Mouse (Mus musculus) intestine, embryonic 15.5 days (tissue): Measurements from ENCODE around the gene Smg9. TPM values are rescaled to one million over a fixed set of nuclear protein-coding genes. Genes with fewer than 3 reads are reported as not detected.
A peak's percentile ranks its signal among the peaks of the same experiment; 100 is the strongest.

Source experiments
- ATAC-seq: fragments of 200-750 bp; cut with Nextera tagmentation; 2 replicates; pipeline ENCODE4 v1.8.0; 2017; ENCODE audit warnings: moderate TSS enrichment, moderate library complexity
- H3K27ac ChIP-seq: fragments of 300-500 bp; sonication (generic); 2 replicates; pipeline ENCODE4 v1.5.1; 2015; ENCODE audit warnings: mild to moderate bottlenecking, inconsistent platforms
- H3K27me3 ChIP-seq: fragments of 300-500 bp; sonication (generic); replicated peaks from 2 replicates; pipeline ENCODE4 v1.6.1; 2015; ENCODE audit warnings: inconsistent platforms
- H3K36me3 ChIP-seq: fragments of 300-500 bp; sonication (generic); 2 replicates; pipeline ENCODE4 v1.6.1; 2015; ENCODE audit warnings: inconsistent platforms
- H3K4me1 ChIP-seq: fragments of 300-500 bp; sonication (generic); replicated peaks from 2 replicates; pipeline ENCODE4 v1.6.1; 2015; ENCODE audit warnings: inconsistent platforms
- H3K4me2 ChIP-seq: fragments of 300-500 bp; sonication (generic); replicated peaks from 2 replicates; pipeline ENCODE4 v1.6.1; 2015; ENCODE audit warnings: mild to moderate bottlenecking, inconsistent platforms
- H3K4me3 ChIP-seq: fragments of 300-500 bp; sonication (generic); replicated peaks from 2 replicates; pipeline ENCODE4 v1.5.1; 2015; ENCODE audit warnings: inconsistent platforms
- H3K9ac ChIP-seq: fragments of 300-500 bp; sonication (generic); 2 replicates; pipeline ENCODE4 v1.6.1; 2015; ENCODE audit warnings: inconsistent platforms
- H3K9me3 ChIP-seq: fragments of 300-500 bp; sonication (generic); 2 replicates; pipeline ENCODE4 v1.6.1; 2016; ENCODE audit warnings: inconsistent platforms
- WGBS: fragments of 180-500 bp; shearing (Covaris S2); methylation state at CpG from one replicate; pipeline ENCODE4 v1.1.7; 2015; 5-methylcytosine and 5-hydroxymethylcytosine counted together
- polyA plus RNA-seq: library from polyadenylated mRNA; unstranded; fragments of >200 nt; fragmentation: Nextera tagmentation; extraction: Ambion mirVana; gene quantifications from 2 replicates; pipeline ENCODE4 v1.2.1, GENCODE M21; 2015

Smg9 gene
- polyA plus RNA-seq, 1 experiment from 2014 or later: 19.6 TPM

DNA sequence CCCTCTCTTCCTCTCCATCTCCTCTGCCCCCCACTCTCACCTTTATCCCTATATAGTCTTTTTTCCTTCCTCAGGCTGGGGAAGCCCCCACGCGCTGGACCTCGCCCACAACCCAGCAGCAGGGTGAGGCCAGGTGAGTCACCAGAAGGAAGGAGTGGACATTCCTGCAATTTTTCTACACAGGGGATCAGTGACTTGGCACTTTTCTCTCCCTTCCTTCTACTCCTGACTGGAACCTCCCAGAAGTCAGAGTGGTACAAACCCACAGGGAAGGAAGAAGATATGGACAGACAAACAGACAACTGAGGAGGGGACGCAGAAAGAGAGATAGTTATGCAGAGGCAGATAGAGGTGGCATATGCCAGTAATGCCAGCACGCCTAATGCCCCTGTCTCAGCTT, 60.0 kb downstream of the Smg9 start:
- 60% methylated on average over 5 of the region's 5 CpGs for WGBS
- ATAC-seq: peak; percentile 50
- peaks cover 19% of the 10 kb centered on the region for H3K4me1 ChIP-seq
- H3K9ac ChIP-seq: no peak overlapping the region
- H3K36me3 ChIP-seq: no peaks in the 10 kb centered on the region
- no peak overlapping the region for H3K4me2 ChIP-seq
- H3K27me3 ChIP-seq: no peaks in the 10 kb centered on the region
- no peak overlapping the region for H3K4me3 ChIP-seq
- 0 out of 2 replicates have a peak overlapping the region, but pooled peaks have one; percentile 6 for H3K27ac ChIP-seq
- no peaks in the 10 kb centered on the region for H3K9me3 ChIP-seq

- Histone ChIP-seq H3K27me3 (no peaks in the 10 kb centered on the region), H3K9ac (no peak overlapping the region), H3K36me3 (no peaks in the 10 kb centered on the region), H3K4me1 (peaks cover 19% of the 10 kb centered on the region), H3K9me3 (no peaks in the 10 kb centered on the region), H3K27ac (0 out of 2 replicates have a peak overlapping the region, but pooled peaks have one; percentile 6), H3K4me3 (no peak overlapping the region), H3K4me2 (no peak overlapping the region)
- WGBS: 47% methylated on average over 3 of the region's 3 CpGs
- peak; percentile 62 for ATAC-seq
Measured at GRCm38 (mm10) chr7:24459843-24460242, 60.4 kb downstream of the Smg9 start.

- H3K27ac ChIP-seq: 0 out of 2 replicates have a peak overlapping the region, but pooled peaks have one; percentile 28
- peaks cover 19% of the 10 kb centered on the region for H3K4me1 ChIP-seq
- peak overlapping the region; percentile 75; the same call in 1 of the 2 replicates for H3K4me2 ChIP-seq
- peak; percentile 27; the same call in 1 of the 2 replicates for ATAC-seq
- H3K27me3 ChIP-seq: no peaks in the 10 kb centered on the region
- H3K4me3 ChIP-seq: no peak overlapping the region
- H3K9me3 ChIP-seq: no peaks in the 10 kb centered on the region
- no peaks in the 10 kb centered on the region for H3K36me3 ChIP-seq
- no peak overlapping the region for H3K9ac ChIP-seq
- WGBS: 36% methylated on average over 14 of the region's 14 CpGs
Measured at GRCm38 (mm10) chr7:24461376-24462051, 62.1 kb downstream of the Smg9 start.

- Histone ChIP-seq H3K4me2 (peak within 1 kb of the TSS; percentile 75), H3K27ac (peak within 1 kb of the TSS; percentile 61), H3K4me3 (peak within 1 kb of the TSS; percentile 39), H3K9me3 (no peaks in the 10 kb centered on the region), H3K27me3 (no peaks in the 10 kb centered on the region), H3K9ac (peak within 1 kb of the TSS; percentile 18), H3K36me3 (no peaks in the 10 kb centered on the region), H3K4me1 (peaks cover 19% of the 10 kb centered on the region)
- ATAC-seq: peak; percentile 74
- 2% methylated on average over 27 of the region's 27 CpGs for WGBS
Measured at GRCm38 (mm10) chr7:24462388-24463319, 63.2 kb downstream of the Smg9 start, which contains the start of gene Plaur. Plaur (plus strand) TSS chr7:24462484.

DNA sequence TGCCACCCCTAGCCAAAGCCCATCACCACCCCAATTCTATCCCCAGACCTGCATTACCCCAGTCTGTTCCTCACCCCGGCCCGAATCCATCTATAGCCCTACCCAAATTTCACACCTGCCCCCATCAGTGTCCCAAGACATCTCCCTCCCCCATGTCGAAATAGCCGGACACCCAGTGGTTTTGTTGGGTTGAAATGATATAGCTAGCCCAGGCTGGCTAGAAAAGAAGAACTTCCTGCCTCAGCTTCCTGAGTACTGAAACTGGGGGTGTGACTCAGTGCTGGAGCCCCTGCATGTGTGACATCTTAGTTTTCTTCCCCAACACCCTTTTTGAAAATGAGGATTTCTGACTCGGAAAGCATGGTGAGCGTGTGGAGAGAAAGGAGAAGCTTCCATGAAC, 67.4 kb downstream of the Smg9 start:
- peaks cover 7% of the 10 kb centered on the region; the same call in 1 of the 2 replicates for H3K36me3 ChIP-seq
- ATAC-seq: no peak
- 93% methylated on average over 6 of the region's 6 CpGs for WGBS

GRCm38 (mm10) chr7:24467886-24468285, 68.5 kb downstream of the Smg9 start:
- Histone ChIP-seq H3K9me3 (no peaks in the 10 kb centered on the region), H3K27ac (no peak overlapping the region), H3K9ac (no peak overlapping the region), H3K36me3 (peaks cover 9% of the 10 kb centered on the region; the same call in 1 of the 2 replicates), H3K4me2 (no peak overlapping the region), H3K27me3 (no peaks in the 10 kb centered on the region), H3K4me3 (no peak overlapping the region), H3K4me1 (no peaks in the 10 kb centered on the region)
- ATAC-seq: no peak
- 76% methylated on average over 5 of the region's 5 CpGs for WGBS

More for the DNA sequence above, 67.4 kb downstream of the Smg9 start:
- Histone ChIP-seq H3K9ac (no peak overlapping the region), H3K27ac (no peak overlapping the region), H3K4me1 (peaks cover 6% of the 10 kb centered on the region), H3K4me2 (no peak overlapping the region), H3K27me3 (no peaks in the 10 kb centered on the region), H3K4me3 (no peak overlapping the region), H3K9me3 (no peaks in the 10 kb centered on the region)

DNA sequence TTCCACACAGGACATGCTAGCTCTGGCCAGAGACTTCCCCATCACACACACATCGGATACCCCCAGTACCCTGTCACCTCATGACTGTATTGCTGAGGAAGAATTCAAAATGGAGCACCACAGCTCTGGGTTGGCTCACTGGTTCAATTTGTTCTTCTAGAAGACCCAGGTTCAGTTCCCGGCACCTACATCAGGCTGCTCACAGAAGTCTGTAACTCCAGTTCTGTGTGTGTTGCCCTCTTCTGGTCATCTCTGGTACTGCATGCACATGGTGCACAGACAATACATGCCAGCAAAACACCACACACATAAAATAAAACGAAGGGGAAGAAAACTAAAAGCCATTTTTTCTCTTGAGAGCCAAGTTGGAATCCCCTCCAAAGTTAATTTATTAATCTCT, 69.7 kb downstream of the Smg9 start:
- WGBS: 86% methylated on average over 3 of the region's 3 CpGs
- ATAC-seq: no peak

DNA sequence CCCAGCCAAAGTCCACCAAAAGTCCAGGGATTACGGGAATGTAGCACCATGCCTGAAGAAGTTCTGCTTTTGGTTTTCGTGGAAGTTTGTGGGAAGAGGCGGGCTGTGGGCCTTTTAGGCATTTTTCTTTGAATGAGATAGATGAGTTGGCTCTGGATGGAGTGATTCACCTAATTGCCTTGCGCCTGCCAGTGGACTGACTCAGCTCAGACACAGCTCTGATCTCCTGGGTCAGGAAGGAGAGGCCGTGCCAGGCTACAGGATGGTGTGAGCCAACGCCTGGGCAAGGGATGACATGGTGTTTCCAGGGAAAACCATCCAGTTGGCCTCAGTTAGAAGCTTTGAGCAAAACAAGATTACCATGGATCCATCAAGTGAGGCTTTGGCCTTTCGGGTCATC, 70.9 kb downstream of the Smg9 start:
- no peak overlapping the region for H3K4me2 ChIP-seq
- H3K9ac ChIP-seq: no peak overlapping the region
- H3K36me3 ChIP-seq: peaks cover 10% of the 10 kb centered on the region; the same call in 1 of the 2 replicates
- H3K4me3 ChIP-seq: no peak overlapping the region
- no peaks in the 10 kb centered on the region for H3K4me1 ChIP-seq
- no peak for ATAC-seq
- H3K9me3 ChIP-seq: no peaks in the 10 kb centered on the region
- H3K27me3 ChIP-seq: no peaks in the 10 kb centered on the region
- no peak overlapping the region for H3K27ac ChIP-seq
- 95% methylated on average over 7 of the region's 7 CpGs for WGBS

More for the DNA sequence above, 69.7 kb downstream of the Smg9 start:
- no peaks in the 10 kb centered on the region for H3K27me3 ChIP-seq
- H3K36me3 ChIP-seq: peaks cover 10% of the 10 kb centered on the region; the same call in 1 of the 2 replicates
- no peak overlapping the region for H3K9ac ChIP-seq
- H3K4me1 ChIP-seq: no peaks in the 10 kb centered on the region
- no peaks in the 10 kb centered on the region for H3K9me3 ChIP-seq
- no peak overlapping the region for H3K27ac ChIP-seq
- no peak overlapping the region for H3K4me2 ChIP-seq
- no peak overlapping the region for H3K4me3 ChIP-seq

Other genes with a start within 250 kb of the Smg9 start
- gene Zfp114, start 224.6 kb upstream of the Smg9 start, polyA plus RNA-seq: 3.8 TPM in 2 replicates
- 7.4 and 7.9 TPM in 2 replicates for gene Zfp111, start 188.2 kb upstream of the Smg9 start, polyA plus RNA-seq
- 4.3 and 4.5 TPM in 2 replicates for gene Zfp109, start 162.1 kb upstream of the Smg9 start, polyA plus RNA-seq
- gene Zfp108, start 144.8 kb upstream of the Smg9 start, polyA plus RNA-seq: 2.8 and 3.1 TPM in 2 replicates
- 5.4 and 6.1 TPM in 2 replicates for gene Zfp93, start 129.2 kb upstream of the Smg9 start, polyA plus RNA-seq
- 23.6 and 24.6 TPM in 2 replicates for gene Zfp61, start 98.4 kb upstream of the Smg9 start, polyA plus RNA-seq
- gene Zfp94, start 83.0 kb upstream of the Smg9 start, polyA plus RNA-seq: 6.0 and 7.5 TPM in 2 replicates
- 0.18 and 0.27 TPM in 2 replicates for gene Tescl, start 65.7 kb upstream of the Smg9 start, polyA plus RNA-seq
- gene Lypd5, start 50.4 kb upstream of the Smg9 start, polyA plus RNA-seq: not detected in 2 replicates
- gene Kcnn4, start 29.4 kb upstream of the Smg9 start, polyA plus RNA-seq: 2.7 and 3.4 TPM in 2 replicates
- gene Irgc1, start 52.7 kb downstream of the Smg9 start, polyA plus RNA-seq: not detected in 2 replicates
- 8.7 and 10.5 TPM in 2 replicates for gene Plaur, start 62.9 kb downstream of the Smg9 start, polyA plus RNA-seq
- 2.8 and 3.3 TPM in 2 replicates for gene Cadm4, start 82.4 kb downstream of the Smg9 start, polyA plus RNA-seq
- 32.0 and 36.6 TPM in 2 replicates for gene Zfp428, start 107.4 kb downstream of the Smg9 start, polyA plus RNA-seq
- 0.14 and 0.24 TPM in 2 replicates for gene AC161166.1, start 112.8 kb downstream of the Smg9 start, polyA plus RNA-seq
- 5.3 and 5.7 TPM in 2 replicates for gene Irgq, start 131.1 kb downstream of the Smg9 start, polyA plus RNA-seq
- not detected in 2 replicates for gene Pinlyp, start 146.5 kb downstream of the Smg9 start, polyA plus RNA-seq
- gene Xrcc1, start 146.7 kb downstream of the Smg9 start, polyA plus RNA-seq: 79.9 and 101 TPM in 2 replicates
- 35.7 and 36.7 TPM in 2 replicates for gene Ethe1, start 187.9 kb downstream of the Smg9 start, polyA plus RNA-seq
- gene Zfp575, start 188.0 kb downstream of the Smg9 start, polyA plus RNA-seq: 3.2 and 3.6 TPM in 2 replicates
- gene Phldb3, start 211.1 kb downstream of the Smg9 start, polyA plus RNA-seq: 0.35 and 0.39 TPM in 2 replicates
- gene Lypd3, start 236.9 kb downstream of the Smg9 start, polyA plus RNA-seq: 0.44 and 0.64 TPM in 2 replicates